Mouse (Mus musculus) CH12.LX (cell line): ENCODE results near the gene Mcm8.

Experiments
- CHD1 ChIP-seq: IDR thresholded peaks from 2 replicates; pipeline ENCODE4 v1.6.1; 2012; ENCODE audit warnings: low read depth, low read length, improper control_type of control experiment, inconsistent platforms
- CHD2 ChIP-seq: IDR thresholded peaks from 2 replicates; pipeline ENCODE4 v1.6.1; 2011; ENCODE audit warnings: low read length, improper control_type of control experiment
- CTCF ChIP-seq, 2 experiments: IDR thresholded peaks in 1 of 2; conservative IDR thresholded peaks in 1 of 2; 2 replicates each; pipeline ENCODE4 v1.5.1; 2011 to 2012; ENCODE audit warnings: low read depth in 2 of 2, low read length in 2 of 2, improper control_type of control experiment in 1 of 2, inconsistent platforms in 1 of 2, mild to moderate bottlenecking in 1 of 2, moderate library complexity in 1 of 2
- ETS1 ChIP-seq: conservative IDR thresholded peaks from 2 replicates; pipeline ENCODE4 v1.6.1; 2012; ENCODE audit warnings: low read depth, mild to moderate bottlenecking, inconsistent platforms, low read length, improper control_type of control experiment, moderate library complexity
- MAX ChIP-seq: IDR thresholded peaks from 2 replicates; pipeline ENCODE4 v1.6.1; 2011; ENCODE audit warnings: low read length, improper control_type of control experiment
- RAD21 ChIP-seq: IDR thresholded peaks from 2 replicates; pipeline ENCODE4 v1.6.1; 2011; ENCODE audit warnings: low read depth, mild to moderate bottlenecking, low read length, improper control_type of control experiment, moderate library complexity
- TCF12 ChIP-seq: IDR thresholded peaks from 2 replicates; pipeline ENCODE4 v1.6.1; 2014; ENCODE audit warnings: low read depth, mild to moderate bottlenecking, inconsistent platforms, low read length, improper control_type of control experiment
- ZMIZ1 ChIP-seq: IDR thresholded peaks from 2 replicates; pipeline ENCODE4 v1.6.1; 2012; ENCODE audit warnings: low read depth, mild to moderate bottlenecking, inconsistent platforms, low read length, improper control_type of control experiment
- ZNF384 ChIP-seq: IDR thresholded peaks from 2 replicates; pipeline ENCODE4 v1.6.1; 2012; ENCODE audit warnings: low read depth, low read length, improper control_type of control experiment, inconsistent platforms

DNA sequence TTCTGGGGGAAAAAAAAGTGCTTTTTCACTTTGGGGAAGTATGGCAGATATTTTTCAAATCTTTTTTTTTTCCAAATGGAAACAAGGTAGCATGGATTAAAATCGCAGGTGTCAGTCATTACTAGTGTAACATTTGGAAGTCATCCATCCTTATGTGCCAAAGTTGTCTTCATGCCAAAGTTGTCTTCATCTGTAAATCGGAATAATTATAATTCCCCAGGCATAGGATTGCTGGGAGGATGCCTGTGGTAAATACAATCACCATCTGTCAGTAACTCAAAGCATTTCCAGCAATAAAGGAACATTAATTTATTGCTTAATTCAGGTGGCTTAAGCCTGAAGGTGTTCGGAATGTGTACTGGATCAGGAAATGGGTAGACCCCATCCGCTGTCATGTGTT, 25.1 kb downstream of the Mcm8 start:
- TF ChIP-seq RAD21 (no peak), ETS1 (no peak), CTCF (conservative IDR thresholded peaks at IDR 0.05 in 1 of 2, IDR thresholded peaks at IDR 0.05 in 1 of 2; ENCODE audit: low read depth in 2 of 2, low read length in 2 of 2) (no peak), ZMIZ1 (no peak), MAX (no peak), CHD2 (no peak), ZNF384 (no peak), CHD1 (no peak), TCF12 (no peak)
